Mouse (Mus musculus) mesoderm, embryonic 11.5 days (tissue): ENCODE measurements around the gene Tmem150a.
A peak's percentile ranks its signal among the peaks of the same experiment; 100 is the strongest.

Experiments
- DNase-seq: peaks from one replicate; pipeline ENCODE4 v3.0.0-alpha.2; 2012; ENCODE audit warnings: low read depth, low spot score

The Tmem150a gene

GRCm38 (mm10) chr6:72355066-72355911, at the start of gene Tmem150a:
Gene Tmem150a (plus strand): TSS chr6:72355447.
- DNase-seq, result peak; percentile 69

- no peak for DNase-seq
These were observed 43.0 kb upstream of the Tmem150a start for GRCm38 (mm10) chr6:72312198-72312597.

- DNase-seq, result no peak
These were observed 42.0 kb upstream of the Tmem150a start for GRCm38 (mm10) chr6:72313124-72313867.

- DNase-seq, result no peak
These were observed 39.9 kb upstream of the Tmem150a start for GRCm38 (mm10) chr6:72315384-72315783.

- no peak for DNase-seq
These were observed 39.2 kb upstream of the Tmem150a start for GRCm38 (mm10) chr6:72316044-72316443.

GRCm38 (mm10) chr6:72318440-72318839, 36.8 kb upstream of the Tmem150a start:
- no peak for DNase-seq

- peak; percentile 32 for DNase-seq
These were observed 36.2 kb upstream of the Tmem150a start for GRCm38 (mm10) chr6:72319019-72319418.

- no peak for DNase-seq
These were observed 32.3 kb upstream of the Tmem150a start for GRCm38 (mm10) chr6:72322936-72323335.

- no peak for DNase-seq
These were observed 31.3 kb upstream of the Tmem150a start for GRCm38 (mm10) chr6:72323786-72324508.

- DNase-seq, result no peak
These were observed 29.0 kb upstream of the Tmem150a start for GRCm38 (mm10) chr6:72326274-72326673.

- no peak for DNase-seq
These were observed 26.2 kb upstream of the Tmem150a start for GRCm38 (mm10) chr6:72329019-72329418.

- DNase-seq, result no peak
These were observed 25.1 kb upstream of the Tmem150a start for GRCm38 (mm10) chr6:72330133-72330532.

- no peak for DNase-seq
These were observed 22.1 kb upstream of the Tmem150a start for GRCm38 (mm10) chr6:72333111-72333510.

- no peak for DNase-seq
These were observed 14.8 kb upstream of the Tmem150a start for GRCm38 (mm10) chr6:72340481-72340880.

GRCm38 (mm10) chr6:72344396-72345073, 10.7 kb upstream of the Tmem150a start:
- DNase-seq, result no peak

- DNase-seq, result peak; percentile 95
These were observed 10.1 kb upstream of the Tmem150a start, which contains the start of gene Usp39 for GRCm38 (mm10) chr6:72345074-72345567. Gene Usp39 (minus strand): TSS chr6:72345184.

- no peak for DNase-seq
These were observed 9.6 kb upstream of the Tmem150a start for GRCm38 (mm10) chr6:72345633-72346032.

GRCm38 (mm10) chr6:72346261-72346660, 9.0 kb upstream of the Tmem150a start:
- no peak for DNase-seq

- DNase-seq, result peak; percentile 75
These were observed 7.9 kb upstream of the Tmem150a start, which contains the start of gene 0610030E20Rik for GRCm38 (mm10) chr6:72347166-72347941. Gene 0610030E20Rik (plus strand): TSS chr6:72347317.

GRCm38 (mm10) chr6:72348411-72348810, 6.8 kb upstream of the Tmem150a start:
- no peak for DNase-seq
